In the genomic region with DNA sequence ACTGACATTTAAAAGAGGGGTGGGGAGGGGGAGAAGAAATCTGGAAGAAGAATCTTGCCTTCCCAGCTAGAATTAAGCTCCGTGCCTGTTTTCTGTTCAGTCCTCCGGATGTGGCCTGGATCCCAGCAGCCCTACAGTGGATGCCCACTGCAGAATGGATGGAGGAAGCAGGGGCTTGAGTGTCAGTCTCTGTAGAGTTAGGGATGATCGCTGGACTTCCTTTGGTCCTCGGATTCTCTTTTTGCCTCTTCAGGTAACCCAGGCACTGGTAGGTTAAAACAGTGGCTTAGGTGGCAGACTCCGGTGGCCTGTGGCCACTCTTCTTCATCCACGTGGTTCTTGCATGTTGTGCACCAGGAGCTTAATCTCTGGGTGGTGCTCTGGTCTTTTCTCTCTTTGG, we compare ENCODE assay signal across 8 mouse cellular contexts. TPM values are rescaled to one million over a fixed set of nuclear protein-coding genes. Genes with fewer than 3 reads are reported as not detected.
DNase-seq lines count a peak whose midpoint lies in the region; ATAC-seq and TF ChIP-seq lines count a peak whose summit lies in the region.

No protein-coding gene starts in this region.

- H3K9ac ChIP-seq in heart, postnatal 0 days (replicated peaks; ENCODE audit: low read depth, low read length): no peak overlapping the region
- H3K9ac ChIP-seq in forebrain, postnatal 0 days: peak overlapping the region; percentile 96

- no peak overlapping the region for H3K4me3 ChIP-seq in heart, postnatal 0 days (ENCODE audit: low read depth, low read length)
- 0 out of 2 replicates have a peak overlapping the region, but pooled peaks have one; percentile 96 for H3K4me3 ChIP-seq in brown adipose tissue, adult 24 weeks (ENCODE audit: insufficient read depth, low read depth, low read length)
- H3K4me3 ChIP-seq in forebrain, postnatal 0 days (ENCODE audit: low read depth, low read length): peak overlapping the region; percentile 96
- H3K4me3 ChIP-seq in midbrain, embryonic 10.5 days: peak overlapping the region; percentile 89

- H3K36me3 ChIP-seq in heart, postnatal 0 days (replicated peaks; ENCODE audit: control insufficient read depth, insufficient read depth, low read length): no peaks in the 10 kb centered on the region
- H3K36me3 ChIP-seq in forebrain, postnatal 0 days (ENCODE audit: insufficient read depth): no peaks in the 10 kb centered on the region
- no peaks in the 10 kb centered on the region for H3K36me3 ChIP-seq in midbrain, embryonic 10.5 days

- H3K4me1 ChIP-seq in heart, postnatal 0 days (ENCODE audit: control insufficient read depth, insufficient read depth): no peaks in the 10 kb centered on the region
- H3K4me1 ChIP-seq in brown adipose tissue, adult 24 weeks (ENCODE audit: control insufficient read depth, insufficient read depth, insufficient read length, low read length): no peaks in the 10 kb centered on the region
- H3K4me1 ChIP-seq in forebrain, postnatal 0 days (ENCODE audit: insufficient read depth): peaks cover 8% of the 10 kb centered on the region; the same call in 1 of the 2 replicates
- peaks cover 16% of the 10 kb centered on the region for H3K4me1 ChIP-seq in midbrain, embryonic 10.5 days

- DNase-seq in heart, postnatal 0 days (ENCODE audit: low spot score): no peak
- DNase-seq in heart, adult 9 months (ENCODE audit: low spot score in 2 of 2): no peak
- no peak for DNase-seq in forebrain, postnatal 0 days
- no peak for DNase-seq in midbrain, embryonic 10.5 days (ENCODE audit: low spot score)
- no peak for DNase-seq in adrenal gland, postnatal 14 days
- DNase-seq in spleen, postnatal 36 days (ENCODE audit: low spot score in 2 of 2): no peak
- no peak for DNase-seq in gastrocnemius, postnatal 4 days (ENCODE audit: low spot score in 2 of 2)

- no peaks in the 10 kb centered on the region for H3K27me3 ChIP-seq in heart, postnatal 0 days (ENCODE audit: control insufficient read depth, insufficient read depth, low read length)
- H3K27me3 ChIP-seq in forebrain, postnatal 0 days (ENCODE audit: insufficient read depth, low read length): no peaks in the 10 kb centered on the region
- peaks cover 12% of the 10 kb centered on the region for H3K27me3 ChIP-seq in midbrain, embryonic 10.5 days (ENCODE audit: low read depth, poor library complexity, severe bottlenecking)

- no peak for ATAC-seq in heart, postnatal 0 days (ENCODE audit: insufficient read depth, low read depth)
- no peak for ATAC-seq in forebrain, postnatal 0 days

- TF ChIP-seq EP300 in heart, postnatal 0 days (IDR thresholded peaks at IDR 0.05; ENCODE audit: low read depth): no peak

- no peak overlapping the region for H3K27ac ChIP-seq in heart, postnatal 0 days (ENCODE audit: low read depth)
- no peak overlapping the region for H3K27ac ChIP-seq in brown adipose tissue, adult 24 weeks (replicated peaks; ENCODE audit: low read depth, low read length)
- no peak overlapping the region for H3K27ac ChIP-seq in forebrain, postnatal 0 days (ENCODE audit: low read depth, low read length)
- H3K27ac ChIP-seq in midbrain, embryonic 10.5 days (replicated peaks): no peak overlapping the region

- H3K9me3 ChIP-seq in heart, postnatal 0 days (replicated peaks; ENCODE audit: control insufficient read depth, low read length): no peaks in the 10 kb centered on the region
- H3K9me3 ChIP-seq in forebrain, postnatal 0 days (ENCODE audit: low read length): no peaks in the 10 kb centered on the region
- no peaks in the 10 kb centered on the region for H3K9me3 ChIP-seq in midbrain, embryonic 10.5 days (replicated peaks)

- WGBS in heart, postnatal 0 days: 48% methylated on average over 6 of the region's 6 CpGs
- WGBS in forebrain, postnatal 0 days: 26% methylated on average over 6 of the region's 6 CpGs
- WGBS in midbrain, embryonic 10.5 days: 45% methylated on average over 6 of the region's 6 CpGs

- peak overlapping the region; percentile 73 for H3K4me2 ChIP-seq in heart, postnatal 0 days (ENCODE audit: low read depth, low read length)
- peak overlapping the region; percentile 74 for H3K4me2 ChIP-seq in forebrain, postnatal 0 days (ENCODE audit: low read depth)

- TF ChIP-seq CTCF in heart, postnatal 0 days (IDR thresholded peaks at IDR 0.05; ENCODE audit: low read depth): no peak
- no peak for TF ChIP-seq CTCF in forebrain, postnatal 0 days (IDR thresholded peaks at IDR 0.05; ENCODE audit: low read depth)

RNA-seq across cellular contexts. Expression of gene Dtnb, which starts 1.2 kb away (rescaled TPM):
- total RNA-seq in heart, postnatal 0 days (2014; rRNA removed; ENCODE audit: low replicate concordance): 25.5 and 30.7 TPM in 2 replicates
- 4.7 and 5.7 TPM in 2 replicates for polyA plus RNA-seq in heart, postnatal 0 days (2015; fragmentation: Nextera tagmentation; extraction: Ambion mirVana)
- 2.0 and 2.2 TPM in 2 replicates for polyA plus RNA-seq in brown adipose tissue, adult 24 weeks (2012; ENCODE audit: insufficient read depth, insufficient read length, missing spikeins)
- total RNA-seq in forebrain, postnatal 0 days (2014; rRNA removed): 51.0 and 52.2 TPM in 2 replicates
- polyA plus RNA-seq in forebrain, postnatal 0 days (2015; fragmentation: Nextera tagmentation; extraction: Ambion mirVana): 35.7 and 45.7 TPM in 2 replicates
- polyA plus RNA-seq in midbrain, embryonic 10.5 days (2016; fragmentation: Nextera tagmentation; extraction: Ambion mirVana): 26.3 and 30.6 TPM in 2 replicates
- 26.0 and 37.0 TPM in 2 replicates for total RNA-seq in adrenal gland, postnatal 14 days (2021)
- total RNA-seq in gastrocnemius, postnatal 4 days (2021): 10 to 100 TPM; 10.1 to 10.9 TPM
